Mouse (Mus musculus) lung, postnatal 0 days (tissue): ENCODE measurements at regions not wholly inside any gene's neighbourhood (a gene's known extent, or its start where the extent isn't known, plus 50 kb on each side); places are given as distances from the start of the nearest gene placed in this dataset.

ENCODE experiments used
- ATAC-seq: fragments of 200-750 bp; cut with Nextera tagmentation; 2 replicates; pipeline ENCODE4 v1.8.0; 2017; ENCODE audit warnings: moderate library complexity
- DNase-seq: peaks from one replicate; pipeline ENCODE4 v3.0.0-alpha.2; 2016; ENCODE audit warnings: low spot score
- H3K27ac ChIP-seq: fragments of 300-500 bp; sonication (generic); 2 replicates; pipeline ENCODE4 v1.5.1; 2014; ENCODE audit warnings: antibody characterized with exemption, mild to moderate bottlenecking, low read length, mixed read lengths
- H3K27me3 ChIP-seq: fragments of 300-500 bp; sonication (generic); replicated peaks from 2 replicates; pipeline ENCODE4 v1.6.1; 2014; ENCODE audit warnings: low read length, mixed read lengths; ENCODE audit not compliant: insufficient read depth
- H3K36me3 ChIP-seq: fragments of 300-500 bp; sonication (generic); 2 replicates; pipeline ENCODE4 v1.6.1; 2014; ENCODE audit warnings: low read length, mixed read lengths; ENCODE audit not compliant: insufficient read depth
- H3K4me1 ChIP-seq: fragments of 300-500 bp; sonication (generic); 2 replicates; pipeline ENCODE4 v1.6.1; 2014; ENCODE audit warnings: antibody characterized with exemption, low read depth, low read length, mixed read lengths; ENCODE audit not compliant: insufficient read depth
- H3K4me2 ChIP-seq: fragments of 300-500 bp; sonication (generic); replicated peaks from 2 replicates; pipeline ENCODE4 v1.6.1; 2014; ENCODE audit warnings: low read depth, mild to moderate bottlenecking, low read length, moderate library complexity, mixed read lengths
- H3K4me3 ChIP-seq: fragments of 300-500 bp; sonication (generic); 2 replicates; pipeline ENCODE4 v1.5.1; 2014; ENCODE audit warnings: low read depth, low read length
- H3K9ac ChIP-seq: fragments of 300-500 bp; sonication (generic); replicated peaks from 2 replicates; pipeline ENCODE4 v1.6.1; 2014; ENCODE audit warnings: low read depth, mild to moderate bottlenecking
- H3K9me3 ChIP-seq: fragments of 300-500 bp; sonication (generic); 2 replicates; pipeline ENCODE4 v1.6.1; 2016; ENCODE audit warnings: low read length, mixed read lengths
- CTCF ChIP-seq: IDR thresholded peaks from 2 replicates; pipeline ENCODE4 v1.5.1; 2016; ENCODE audit warnings: antibody characterized with exemption, mild to moderate bottlenecking
- EP300 ChIP-seq: IDR thresholded peaks from 2 replicates; pipeline ENCODE4 v1.6.1; 2016; ENCODE audit warnings: antibody characterized with exemption, mild to moderate bottlenecking, control low read depth
- WGBS: fragments of 180-500 bp; shearing (Covaris S2); extraction: QIAGEN DNeasy Blood & Tissue Kit; methylation state at CpG from one replicate; pipeline ENCODE4 v1.1.7; 2014; 5-methylcytosine and 5-hydroxymethylcytosine counted together

DNA sequence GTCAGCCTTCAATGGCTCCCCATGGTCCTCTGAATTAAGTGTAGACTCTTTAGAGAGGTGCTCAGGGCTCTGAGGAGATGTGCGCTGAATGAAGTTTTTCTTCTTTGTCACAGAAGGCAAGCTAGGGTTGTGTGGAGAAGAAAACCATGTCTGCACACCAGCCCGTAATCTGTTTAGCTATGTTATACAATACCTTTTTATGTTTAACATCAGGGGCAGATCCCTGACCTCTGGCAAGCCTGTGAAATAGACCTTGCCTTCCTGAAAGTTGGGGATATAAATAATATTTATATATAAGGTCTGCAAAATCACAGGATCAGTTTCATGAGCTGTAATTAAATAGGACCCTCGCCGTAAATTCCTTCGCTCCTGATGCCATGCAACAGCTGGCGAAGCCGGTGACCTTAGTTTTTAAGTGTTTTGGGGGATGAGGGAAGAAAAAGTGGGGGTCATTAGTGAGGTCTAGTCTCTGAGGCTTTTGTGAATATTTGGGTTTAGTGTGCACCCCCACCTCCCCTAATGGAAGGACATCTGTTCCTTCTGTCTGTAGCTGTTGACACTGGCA is 119.7 kb downstream of the Mtx2 start:
- H3K9me3 ChIP-seq, result no peaks in the 10 kb centered on the region
- no peak for DNase-seq
- H3K4me1 ChIP-seq, result no peaks in the 10 kb centered on the region
- H3K9ac ChIP-seq, result no peak overlapping the region
- 93% methylated on average over 7 of the region's 7 CpGs for WGBS
- H3K36me3 ChIP-seq, result no peaks in the 10 kb centered on the region
- H3K27ac ChIP-seq, result no peak overlapping the region
- no peak for ATAC-seq
- no peak overlapping the region for H3K4me2 ChIP-seq
- no peaks in the 10 kb centered on the region for H3K27me3 ChIP-seq
- H3K4me3 ChIP-seq, result no peak overlapping the region
- TF ChIP-seq EP300, result no peak
- no peak for TF ChIP-seq CTCF

DNA sequence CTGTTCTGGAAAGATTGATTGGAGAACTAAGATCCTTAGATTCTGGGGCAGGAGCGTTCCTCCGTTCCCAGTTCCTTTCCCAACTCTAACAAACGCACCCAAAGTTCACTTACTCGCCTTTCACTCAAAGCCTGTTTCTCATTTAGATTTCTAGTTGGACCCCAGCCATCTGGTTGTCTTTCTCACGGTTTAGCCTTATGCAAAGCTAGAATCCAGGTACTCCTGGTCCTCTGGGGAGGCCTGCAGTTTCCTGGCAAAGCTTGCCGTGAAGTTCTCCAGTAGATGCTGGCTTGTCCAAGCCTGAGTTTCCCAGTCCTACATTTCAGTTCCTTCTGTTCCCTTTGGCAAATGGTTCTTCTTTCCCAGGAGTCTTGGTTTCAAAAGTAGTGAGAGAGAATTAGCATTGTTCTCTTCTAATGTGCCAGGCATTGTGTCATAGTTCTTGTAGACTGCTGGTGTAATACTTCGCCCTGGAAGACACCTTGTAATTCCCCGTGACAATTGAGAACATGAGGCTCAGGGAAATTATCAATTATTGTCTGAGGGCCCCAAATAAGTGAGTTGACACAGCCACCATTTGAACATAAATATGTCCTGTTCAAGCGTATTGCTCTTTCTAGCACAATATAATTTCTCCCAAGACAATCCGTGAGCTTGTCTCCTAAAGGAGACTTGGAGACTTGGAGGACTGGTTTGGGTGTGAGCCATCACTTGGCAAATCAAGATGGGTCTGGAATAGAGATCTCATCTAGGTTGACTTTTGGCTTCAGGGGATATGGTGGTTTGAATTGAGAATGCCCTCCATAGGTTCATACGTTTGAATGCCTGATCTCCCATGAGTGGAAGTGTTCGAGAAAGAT is 126.0 kb downstream of the Mtx2 start:
- Histone ChIP-seq H3K27me3 (no peaks in the 10 kb centered on the region), H3K4me2 (no peak overlapping the region), H3K4me1 (no peaks in the 10 kb centered on the region), H3K9ac (no peak overlapping the region), H3K9me3 (no peaks in the 10 kb centered on the region), H3K36me3 (no peaks in the 10 kb centered on the region), H3K27ac (no peak overlapping the region), H3K4me3 (no peak overlapping the region)
- TF ChIP-seq EP300, result no peak
- TF ChIP-seq CTCF, result no peak
- WGBS, result 72% methylated on average over 12 of the region's 12 CpGs
- ATAC-seq (no peak), DNase-seq (no peak)

DNA sequence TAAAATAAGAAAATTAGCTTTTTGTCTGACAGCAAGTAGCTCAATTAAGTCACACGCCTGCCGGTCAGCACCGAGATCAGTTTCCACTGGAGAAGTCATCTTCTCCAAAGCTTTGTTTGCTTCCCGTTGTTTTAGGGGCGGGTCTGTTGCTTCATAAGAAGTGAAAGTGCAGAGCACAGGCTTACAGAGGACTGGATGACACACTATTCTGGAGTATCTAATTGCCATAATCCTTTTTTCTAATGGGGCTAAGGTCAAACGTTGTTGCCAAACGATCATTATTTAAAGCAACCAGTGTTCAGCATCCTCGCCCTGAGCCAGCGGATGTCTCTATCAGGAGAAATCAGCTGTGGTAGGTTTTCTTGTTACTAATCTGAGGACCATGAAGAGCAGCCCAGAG is 128.5 kb downstream of the Mtx2 start:
- no peaks in the 10 kb centered on the region for H3K27me3 ChIP-seq
- TF ChIP-seq EP300 (no peak), CTCF (no peak)
- peak; percentile 69 for ATAC-seq
- no peak overlapping the region for H3K4me3 ChIP-seq
- H3K36me3 ChIP-seq, result no peaks in the 10 kb centered on the region
- no peaks in the 10 kb centered on the region for H3K9me3 ChIP-seq
- WGBS, result 61% methylated on average over 9 of the region's 9 CpGs
- peak; percentile 62 for DNase-seq
- no peaks in the 10 kb centered on the region for H3K4me1 ChIP-seq
- no peak overlapping the region for H3K4me2 ChIP-seq
- no peak overlapping the region for H3K27ac ChIP-seq
- no peak overlapping the region for H3K9ac ChIP-seq

DNA sequence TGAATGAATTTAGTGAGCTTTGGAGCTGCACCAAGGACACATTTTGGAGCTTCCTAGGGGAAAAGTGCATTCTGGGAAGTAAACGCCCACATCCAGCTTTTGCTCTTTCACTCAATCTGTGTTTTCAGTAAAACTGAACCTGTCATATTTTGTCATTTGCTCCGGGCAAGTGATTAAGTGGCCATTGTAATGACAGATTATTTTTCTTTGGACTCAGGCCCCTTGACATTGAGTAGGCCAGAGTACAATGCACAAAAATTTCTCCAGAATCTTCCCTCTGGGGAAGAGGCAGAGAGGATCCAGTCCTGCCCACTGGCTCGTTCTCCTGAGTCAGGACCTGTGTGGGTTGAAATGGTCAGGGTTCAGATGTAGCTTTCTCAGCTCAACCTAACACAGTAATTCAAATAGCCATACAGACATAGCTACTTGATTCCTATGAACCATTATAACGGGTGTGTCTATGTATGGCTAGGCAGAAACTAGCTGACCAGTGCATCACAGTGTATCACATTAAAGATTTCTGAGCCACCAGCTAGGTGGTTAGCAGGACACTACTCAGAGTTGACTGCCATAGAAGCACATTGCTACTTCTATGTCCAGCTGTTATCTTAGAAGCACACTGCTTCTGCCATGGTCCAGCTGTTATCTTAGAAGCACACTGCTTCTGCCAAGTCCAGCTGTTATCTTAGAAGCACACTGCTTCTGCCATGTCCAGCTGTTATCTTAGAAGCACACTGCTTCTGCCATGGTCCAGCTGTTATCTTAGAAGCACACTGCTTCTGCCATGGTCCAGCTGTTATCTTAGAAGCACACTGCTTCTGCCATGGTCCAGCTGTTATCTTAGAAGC is 129.9 kb downstream of the Mtx2 start:
- Histone ChIP-seq H3K4me1 (no peaks in the 10 kb centered on the region), H3K4me3 (no peak overlapping the region), H3K9ac (no peak overlapping the region), H3K27me3 (no peaks in the 10 kb centered on the region), H3K27ac (peak overlapping the region; percentile 32), H3K36me3 (no peaks in the 10 kb centered on the region), H3K4me2 (no peak overlapping the region), H3K9me3 (no peaks in the 10 kb centered on the region)
- whole genome bisulfite sequencing, result 64% methylated on average over 4 of the region's 4 CpGs
- TF ChIP-seq EP300 (peak; percentile 85; the same call in 1 of the 2 replicates), CTCF (no peak)
- ATAC-seq (peak; percentile 55; the same call in 1 of the 2 replicates), DNase-seq (peak; percentile 75)

DNA sequence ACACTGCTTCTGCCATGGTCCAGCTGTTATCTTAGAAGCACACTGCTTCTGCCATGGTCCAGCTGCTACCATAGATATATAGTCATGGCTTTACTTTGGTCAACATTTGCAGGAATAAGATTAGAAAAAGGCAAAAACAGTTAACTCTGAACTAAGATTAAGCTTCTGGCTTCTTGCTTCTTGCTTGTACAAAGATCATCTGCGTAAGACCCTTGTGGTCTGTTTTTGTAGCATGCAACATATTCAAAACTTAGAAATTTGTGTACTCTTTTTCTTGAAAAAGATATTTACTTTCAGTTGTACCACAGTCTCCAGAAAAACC is 130.5 kb downstream of the Mtx2 start:
- no peak overlapping the region for H3K9ac ChIP-seq
- WGBS, result 64% methylated on average over 1 of the region's 1 CpGs
- no peak overlapping the region for H3K27ac ChIP-seq
- ATAC-seq (no peak), DNase-seq (peak; percentile 67)
- TF ChIP-seq EP300 (no peak; the same call in none of the 2 replicates), CTCF (no peak)
- no peak overlapping the region for H3K4me3 ChIP-seq
- H3K4me1 ChIP-seq, result no peaks in the 10 kb centered on the region
- H3K9me3 ChIP-seq, result no peaks in the 10 kb centered on the region
- no peaks in the 10 kb centered on the region for H3K36me3 ChIP-seq
- no peak overlapping the region for H3K4me2 ChIP-seq
- H3K27me3 ChIP-seq, result no peaks in the 10 kb centered on the region

DNA sequence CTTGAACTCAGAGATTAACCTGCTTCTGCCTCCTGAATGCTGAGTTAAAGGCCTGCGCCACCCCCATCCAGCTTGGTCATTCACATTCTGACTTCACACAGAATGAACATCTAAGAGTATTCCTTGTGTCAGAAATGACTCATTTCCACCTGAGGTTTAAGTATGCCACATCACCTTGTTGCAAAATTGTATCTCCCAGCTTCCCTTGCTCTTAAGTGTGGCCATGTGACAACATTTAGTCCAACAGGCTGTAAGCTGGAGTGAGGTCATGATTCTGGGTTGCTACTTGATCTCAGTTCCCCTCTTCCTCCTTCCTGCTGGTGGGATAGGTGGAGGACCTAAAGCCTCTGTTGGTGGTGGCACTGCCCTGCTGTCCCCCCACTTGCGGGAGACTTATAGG is 131.0 kb downstream of the Mtx2 start:
- peak overlapping the region; percentile 33 for H3K27ac ChIP-seq
- whole genome bisulfite sequencing, result 95% methylated on average over 2 of the region's 2 CpGs

More for the DNA sequence above, 131.0 kb downstream of the Mtx2 start:
- DNase-seq, result no peak
- TF ChIP-seq CTCF (no peak), EP300 (no peak)
- Histone ChIP-seq H3K4me3 (no peak overlapping the region), H3K4me2 (no peak overlapping the region), H3K27me3 (no peaks in the 10 kb centered on the region), H3K4me1 (no peaks in the 10 kb centered on the region), H3K9ac (no peak overlapping the region), H3K9me3 (no peaks in the 10 kb centered on the region), H3K36me3 (no peaks in the 10 kb centered on the region)
- no peak for ATAC-seq
